Mouse (Mus musculus): Measurements from ENCODE around the gene Rala.

- TF ChIP-seq CTCF (IDR thresholded peaks at IDR 0.05; ENCODE audit: low read depth, low read length): no peak
- no peak for TF ChIP-seq POLR2AphosphoS5 (IDR thresholded peaks at IDR 0.05; ENCODE audit: insufficient replicate concordance, low read depth, low read length)
- no peak for TF ChIP-seq TAL1 (conservative IDR thresholded peaks at IDR 0.05; ENCODE audit: low read depth, low read length)
Measured at GRCm38 (mm10) chr13:17839137-17839536, 104.9 kb downstream of the Rala start.

Data from G1E (cell line).